Mouse (Mus musculus) cerebellum, adult 2 months (tissue): ENCODE measurements around the gene Hic1.

Experiments used
- CTCF ChIP-seq: fragments of 200-500 bp; IDR thresholded peaks from 2 replicates; pipeline ENCODE4 v1.5.1; 2011; ENCODE audit warnings: low read depth, mild to moderate bottlenecking, control low read depth, low read length, moderate library complexity, borderline replicate concordance; ENCODE audit not compliant: insufficient read depth
- POLR2A ChIP-seq: fragments of 200-500 bp; IDR thresholded peaks from 2 replicates; pipeline ENCODE4 v1.6.1; 2011; ENCODE audit warnings: low read length, control low read depth, borderline replicate concordance; ENCODE audit not compliant: insufficient read depth

GRCm38 (mm10) chr11:75170136-75170751 is 925 bp upstream of the Hic1 start:
- peak; percentile 79 for TF ChIP-seq CTCF
- TF ChIP-seq POLR2A = peak; percentile 31; the same call in 1 of the 2 replicates
